In genomic region chr3:131190671-131191367, GRCm38 (mm10) we compare ENCODE assay signal across 17 mouse cellular contexts.
"Had no signal": no experiment of that assay in that cellular context is flagged by ENCODE, and none has a peak within 500 bp of the region (broad histone marks: within the 10 kb centered on the region; RNA-seq: fewer than 3 reads in every experiment).

No protein-coding gene starts in this region.

- H3K27me3 ChIP-seq: limb, embryonic 13.5 days; neural tube, embryonic 13.5 days; stomach, embryonic 15.5 days had no signal

- DNase-seq: kidney, adult 9 months; kidney, postnatal 10 days; kidney, postnatal 4 days; left cerebral cortex, postnatal 4 days; lung, adult 18-20 months; lung, postnatal 10 days; lung, postnatal 4 days; retina, postnatal 1 day; right cerebral cortex, postnatal 4 days; spleen, adult 18-20 months; thymus, postnatal 4 days had no signal

- H3K36me3 ChIP-seq: neural tube, embryonic 13.5 days; stomach, embryonic 15.5 days had no signal

- ATAC-seq: intestine, postnatal 0 days had no signal

- H3K4me2 ChIP-seq: limb, embryonic 13.5 days; neural tube, embryonic 13.5 days had no signal

- H3K9ac ChIP-seq: limb, embryonic 13.5 days; liver, embryonic 14.5 days; neural tube, embryonic 13.5 days; stomach, embryonic 15.5 days had no signal

- H3K27ac ChIP-seq: layer of hippocampus, adult 2 months; limb, embryonic 13.5 days; liver, embryonic 14.5 days; neural tube, embryonic 13.5 days; stomach, embryonic 15.5 days had no signal

- H3K4me3 ChIP-seq: layer of hippocampus, adult 2 months; limb, embryonic 13.5 days; neural tube, embryonic 13.5 days; stomach, embryonic 15.5 days had no signal

- H3K9me3 ChIP-seq: limb, embryonic 13.5 days; neural tube, embryonic 13.5 days; stomach, embryonic 15.5 days had no signal

- H3K4me1 ChIP-seq: neural tube, embryonic 13.5 days; stomach, embryonic 15.5 days had no signal
